Mouse (Mus musculus): Measurements from ENCODE around the gene Bpifa3. TPM values are rescaled to one million over a fixed set of nuclear protein-coding genes. Genes with fewer than 3 reads are reported as not detected.

Gene Bpifa3
- polyA plus RNA-seq (2015; fragmentation: Illumina TruSeq; extraction: RNeasy Lipid Tissue Mini Kit (QIAGEN cat#74804); ENCODE audit: insufficient read depth, low replicate concordance): not detected

DNA sequence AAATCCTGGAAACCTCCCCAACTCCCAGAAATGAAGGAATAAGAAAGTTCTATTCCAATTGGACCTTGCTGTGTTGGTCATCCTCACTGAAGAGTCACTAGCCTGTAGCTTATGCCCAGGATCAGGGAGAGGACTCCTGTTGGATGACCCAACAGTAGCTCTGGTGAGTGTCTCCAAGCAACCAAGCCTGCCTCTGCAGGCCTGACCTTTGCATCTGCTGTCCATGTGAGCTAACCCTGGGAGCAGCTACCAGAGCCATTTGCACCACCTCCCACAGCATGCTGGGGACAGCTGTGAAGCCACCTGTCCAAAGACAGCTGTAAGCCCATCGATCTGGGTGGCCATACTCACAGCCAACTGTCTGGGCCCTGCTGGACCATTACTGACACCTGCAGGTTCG is at the start of gene Bpifa3:
Gene Bpifa3, plus strand, starts transcription at position 217 of the 400 bp plus-strand sequence.

DNA sequence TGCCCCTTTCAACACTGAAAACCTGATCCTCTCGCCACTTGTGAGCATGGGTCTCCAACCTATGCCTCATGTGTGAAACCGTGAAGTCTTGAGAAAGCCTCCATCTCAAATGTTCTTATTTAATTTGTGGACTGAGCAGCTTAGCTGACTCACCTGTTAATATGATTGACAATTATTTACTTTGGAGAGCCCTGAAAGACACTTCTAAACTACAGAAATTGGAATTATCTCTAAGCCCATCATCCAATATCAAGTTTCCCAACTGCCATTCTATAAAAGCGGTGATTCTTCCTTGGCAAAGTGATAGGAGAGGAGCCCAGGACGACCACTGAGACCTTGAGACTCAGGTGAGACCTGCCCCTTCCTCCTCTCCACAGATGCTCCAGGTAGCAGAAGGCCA is 12.4 kb downstream of the Bpifa3 start, which contains the start of gene Bpifa1:
Gene Bpifa1, plus strand, starts transcription at position 301 of the 400 bp plus-strand sequence.

DNA sequence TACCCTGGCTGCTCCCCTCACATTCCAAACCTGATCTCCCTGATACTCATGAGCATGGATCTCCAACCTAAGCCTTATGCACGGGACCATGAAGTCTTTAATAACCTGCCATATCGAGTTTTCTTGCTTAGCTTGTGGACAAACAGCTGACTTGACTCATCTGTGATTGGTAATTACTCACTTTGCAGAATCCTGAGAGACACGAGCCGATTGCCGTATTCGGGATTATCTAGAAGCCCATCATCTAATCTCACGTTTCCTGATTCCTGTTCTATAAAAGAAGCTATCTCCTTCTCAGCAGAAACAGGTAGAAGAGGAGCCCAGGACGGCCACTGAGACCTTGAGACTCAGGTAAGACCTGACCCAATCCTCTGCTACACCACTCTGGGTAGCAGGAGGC is 32.2 kb downstream of the Bpifa3 start, which contains the start of gene Bpifa5:
Gene Bpifa5, plus strand, starts transcription at position 301 of the 400 bp plus-strand sequence.

Other genes starting within 250 kb of the Bpifa3 start
- not detected for gene Bpifb6, start 229.9 kb upstream of the Bpifa3 start, polyA plus RNA-seq (2015; fragmentation: Illumina TruSeq; extraction: RNeasy Lipid Tissue Mini Kit (QIAGEN cat#74804); ENCODE audit: insufficient read depth, low replicate concordance)
- not detected for gene Bpifb3, start 212.1 kb upstream of the Bpifa3 start, polyA plus RNA-seq (2015; fragmentation: Illumina TruSeq; extraction: RNeasy Lipid Tissue Mini Kit (QIAGEN cat#74804); ENCODE audit: insufficient read depth, low replicate concordance)
- not detected for gene Bpifb4, start 192.1 kb upstream of the Bpifa3 start, polyA plus RNA-seq (2015; fragmentation: Illumina TruSeq; extraction: RNeasy Lipid Tissue Mini Kit (QIAGEN cat#74804); ENCODE audit: insufficient read depth, low replicate concordance)
- not detected for gene Bpifa6, start 155.4 kb upstream of the Bpifa3 start, polyA plus RNA-seq (2015; fragmentation: Illumina TruSeq; extraction: RNeasy Lipid Tissue Mini Kit (QIAGEN cat#74804); ENCODE audit: insufficient read depth, low replicate concordance)
- not detected for gene Bpifa2, start 122.1 kb upstream of the Bpifa3 start, polyA plus RNA-seq (2015; fragmentation: Illumina TruSeq; extraction: RNeasy Lipid Tissue Mini Kit (QIAGEN cat#74804); ENCODE audit: insufficient read depth, low replicate concordance)
- not detected for gene Bpifa1, start 12.5 kb downstream of the Bpifa3 start, polyA plus RNA-seq (2015; fragmentation: Illumina TruSeq; extraction: RNeasy Lipid Tissue Mini Kit (QIAGEN cat#74804); ENCODE audit: insufficient read depth, low replicate concordance)
- gene Bpifa5, start 32.3 kb downstream of the Bpifa3 start, polyA plus RNA-seq (2015; fragmentation: Illumina TruSeq; extraction: RNeasy Lipid Tissue Mini Kit (QIAGEN cat#74804); ENCODE audit: insufficient read depth, low replicate concordance): not detected
- not detected for gene Bpifb1, start 60.5 kb downstream of the Bpifa3 start, polyA plus RNA-seq (2015; fragmentation: Illumina TruSeq; extraction: RNeasy Lipid Tissue Mini Kit (QIAGEN cat#74804); ENCODE audit: insufficient read depth, low replicate concordance)
- gene Bpifb5, start 93.4 kb downstream of the Bpifa3 start, polyA plus RNA-seq (2015; fragmentation: Illumina TruSeq; extraction: RNeasy Lipid Tissue Mini Kit (QIAGEN cat#74804); ENCODE audit: insufficient read depth, low replicate concordance): not detected
- not detected for gene Bpifb9a, start 127.5 kb downstream of the Bpifa3 start, polyA plus RNA-seq (2015; fragmentation: Illumina TruSeq; extraction: RNeasy Lipid Tissue Mini Kit (QIAGEN cat#74804); ENCODE audit: insufficient read depth, low replicate concordance)
- not detected for gene Bpifb9b, start 176.9 kb downstream of the Bpifa3 start, polyA plus RNA-seq (2015; fragmentation: Illumina TruSeq; extraction: RNeasy Lipid Tissue Mini Kit (QIAGEN cat#74804); ENCODE audit: insufficient read depth, low replicate concordance)
- gene Cdk5rap1, start 242.7 kb downstream of the Bpifa3 start, polyA plus RNA-seq (2015; fragmentation: Illumina TruSeq; extraction: RNeasy Lipid Tissue Mini Kit (QIAGEN cat#74804); ENCODE audit: insufficient read depth, low replicate concordance): 13.6 TPM

All from spleen, adult 10 weeks (tissue).